Mouse (Mus musculus): Measurements from ENCODE around the gene Agtrap. TPM values are rescaled to one million over a fixed set of nuclear protein-coding genes. Genes with fewer than 3 reads are reported as not detected.

Agtrap gene
- polyA plus RNA-seq (2017; shearing (Covaris generic)): 10 to 100 TPM; 15.2 to 22.8 TPM

GRCm38 (mm10) chr4:148087907-148088527 lies at the start of gene Agtrap:
Gene Agtrap (minus strand): TSS chr4:148088031.

GRCm38 (mm10) chr4:148130561-148131413 lies 43.0 kb upstream of the Agtrap start, which contains the start of gene Draxin:
Gene Draxin (minus strand): TSS chr4:148130698.

GRCm38 (mm10) chr4:148130133-148130532 lies 42.3 kb upstream of the Agtrap start, which contains the start of gene Mad2l2:
Gene Mad2l2 (plus strand): TSS chr4:148130384.

GRCm38 (mm10) chr4:148038600-148039253 lies 49.1 kb downstream of the Agtrap start, which contains the start of the genes Clcn6 and Mthfr:
Gene Clcn6 (minus strand): TSS chr4:148038821.
Gene Mthfr (plus strand): TSS chr4:148039077.

Other genes with a start within 250 kb of the Agtrap start
- 1 to 10 TPM; 3.5 to 7.6 TPM for gene Zfp933, start 239.7 kb downstream of the Agtrap start, polyA plus RNA-seq (2017; shearing (Covaris generic))
- gene Miip, start 219.2 kb downstream of the Agtrap start, polyA plus RNA-seq (2017; shearing (Covaris generic)): 10 to 100 TPM; 88.4 to 90.0 TPM
- gene Fv1, start 219.1 kb downstream of the Agtrap start, polyA plus RNA-seq (2017; shearing (Covaris generic)): 1 to 10 TPM; 2.9 to 5.1 TPM
- 10 to 100 TPM; 31.2 to 37.0 TPM for gene Mfn2, start 183.3 kb downstream of the Agtrap start, polyA plus RNA-seq (2017; shearing (Covaris generic))
- gene Plod1, start 151.3 kb downstream of the Agtrap start, polyA plus RNA-seq (2017; shearing (Covaris generic)): 1 to 10 TPM; 3.7 to 6.4 TPM
- 100 to 1,000 TPM in 1 of 2 experiments, 10 to 100 TPM in 1; 87.3 to 120 TPM for gene 2510039O18Rik, start 147.1 kb downstream of the Agtrap start, polyA plus RNA-seq (2017; shearing (Covaris generic))
- gene Nppb, start 102.2 kb downstream of the Agtrap start, polyA plus RNA-seq (2017; shearing (Covaris generic)): not detected
- gene Nppa, start 87.3 kb downstream of the Agtrap start, polyA plus RNA-seq (2017; shearing (Covaris generic)): not detected
- gene Clcn6, start 49.2 kb downstream of the Agtrap start, polyA plus RNA-seq (2017; shearing (Covaris generic)): 1 to 10 TPM; 3.8 to 4.6 TPM
- 10 to 100 TPM in 1 of 2 experiments, 1 to 10 TPM in 1; 7.2 to 14.7 TPM for gene Mthfr, start 49.0 kb downstream of the Agtrap start, polyA plus RNA-seq (2017; shearing (Covaris generic))
- gene Mad2l2, start 42.4 kb upstream of the Agtrap start, polyA plus RNA-seq (2017; shearing (Covaris generic)): 10 to 100 TPM; 54.0 to 59.1 TPM
- under 1 TPM in 1 of 2 experiments, not detected in 1; 0.04 TPM for gene Draxin, start 42.7 kb upstream of the Agtrap start, polyA plus RNA-seq (2017; shearing (Covaris generic))
- gene Fbxo6, start 64.1 kb upstream of the Agtrap start, polyA plus RNA-seq (2017; shearing (Covaris generic)): 10 to 100 TPM; 44.0 to 67.0 TPM
- 1 to 10 TPM; 6.1 to 9.0 TPM for gene Fbxo44, start 72.5 kb upstream of the Agtrap start, polyA plus RNA-seq (2017; shearing (Covaris generic))
- not detected for gene Fbxo2, start 72.6 kb upstream of the Agtrap start, polyA plus RNA-seq (2017; shearing (Covaris generic))
- gene Disp3, start 199.9 kb upstream of the Agtrap start, polyA plus RNA-seq (2017; shearing (Covaris generic)): not detected